Mouse (Mus musculus) heart, embryonic 14.5 days (tissue): ENCODE measurements at regions not wholly inside any gene's neighbourhood (a gene's known extent, or its start where the extent isn't known, plus 50 kb on each side); places are given as distances from the start of the nearest gene placed in this dataset.

ENCODE experiments used
- ATAC-seq: fragments of 200-750 bp; cut with Nextera tagmentation; 2 replicates; pipeline ENCODE4 v1.8.0; 2017; ENCODE audit warnings: low read depth, moderate TSS enrichment; ENCODE audit not compliant: insufficient number of reproducible peaks, insufficient read depth, low FRiP score
- H3K27ac ChIP-seq, 2 experiments: fragments of 200-500 bp in 1 of 2; fragments of 300-500 bp in 1 of 2; sonication (generic) in 1 of 2; replicated peaks in 1 of 2; 2 replicates each; pipeline ENCODE4 v1.5.1; 2012 to 2014; ENCODE audit warnings: low read depth in 2 of 2, low read length in 2 of 2, control low read depth in 1 of 2, mild to moderate bottlenecking in 1 of 2, mixed read lengths in 1 of 2; ENCODE audit not compliant: control insufficient read depth in 1 of 2, insufficient read depth in 1 of 2
- H3K27me3 ChIP-seq: fragments of 300-500 bp; sonication (generic); 2 replicates; pipeline ENCODE4 v1.6.1; 2014; ENCODE audit warnings: mild to moderate bottlenecking, low read length, control low read depth; ENCODE audit not compliant: control insufficient read depth, insufficient read depth
- H3K36me3 ChIP-seq: fragments of 300-500 bp; sonication (generic); 2 replicates; pipeline ENCODE4 v1.6.1; 2014; ENCODE audit warnings: mild to moderate bottlenecking, control low read depth, low read length, mixed read lengths; ENCODE audit not compliant: control insufficient read depth, insufficient read depth
- H3K4me1 ChIP-seq, 2 experiments: fragments of 200-500 bp in 1 of 2; fragments of 300-500 bp in 1 of 2; sonication (generic) in 1 of 2; 2 replicates each; pipeline ENCODE4 v1.6.1; 2012 to 2014; ENCODE audit warnings: low read length in 2 of 2, control low read depth in 1 of 2, mixed read lengths in 1 of 2; ENCODE audit not compliant: control insufficient read depth in 2 of 2, insufficient read depth in 2 of 2
- H3K4me2 ChIP-seq: fragments of 300-500 bp; sonication (generic); 2 replicates; pipeline ENCODE4 v1.6.1; 2014; ENCODE audit warnings: mild to moderate bottlenecking, low read length
- H3K4me3 ChIP-seq, 2 experiments: fragments of 200-500 bp in 1 of 2; fragments of 300-500 bp in 1 of 2; sonication (generic) in 1 of 2; 2 replicates each; pipeline ENCODE4 v1.5.1; 2012 to 2014; ENCODE audit warnings: low read length in 2 of 2, mild to moderate bottlenecking in 2 of 2, control low read depth in 1 of 2, low read depth in 1 of 2, moderate library complexity in 1 of 2; ENCODE audit not compliant: control insufficient read depth in 1 of 2, insufficient read depth in 1 of 2
- H3K9ac ChIP-seq: fragments of 300-500 bp; sonication (generic); 2 replicates; pipeline ENCODE4 v1.6.1; 2014; ENCODE audit warnings: mild to moderate bottlenecking, low read length
- H3K9me3 ChIP-seq: fragments of 300-500 bp; sonication (generic); 2 replicates; pipeline ENCODE4 v1.6.1; 2016; ENCODE audit warnings: low read length, control low read depth; ENCODE audit not compliant: control insufficient read depth
- WGBS: fragments of 180-500 bp; shearing (Covaris S2); extraction: QIAGEN DNeasy Blood & Tissue Kit; methylation state at CpG from one replicate; pipeline ENCODE4 v1.1.7; 2014; 5-methylcytosine and 5-hydroxymethylcytosine counted together

- Histone ChIP-seq H3K36me3 (no peaks in the 10 kb centered on the region), H3K4me3 (no peak overlapping the region), H3K9me3 (no peaks in the 10 kb centered on the region), H3K27me3 (no peaks in the 10 kb centered on the region), H3K9ac (no peak overlapping the region), H3K4me2 (no peak overlapping the region), H3K27ac (no peak overlapping the region), H3K4me1 (0 out of 4 replicates have a peak, but pooled peaks cover 0 to 8% of the 10 kb centered on the region in 2 experiments)
- 71% methylated on average over 2 of the region's 2 CpGs for WGBS
- no peak for ATAC-seq
These were observed 250.2 kb upstream of the Gcfc2 start for GRCm38 (mm10) chr6:81673316-81673715.

- 66% methylated on average over 7 of the region's 7 CpGs for WGBS
These were observed 226.2 kb upstream of the Gcfc2 start for GRCm38 (mm10) chr6:81697284-81697683.

GRCm38 (mm10) chr6:81698173-81698572 lies 225.3 kb upstream of the Gcfc2 start:
- 67% methylated on average over 3 of the region's 3 CpGs for WGBS
- H3K9me3 ChIP-seq: no peaks in the 10 kb centered on the region
- H3K4me2 ChIP-seq: no peak overlapping the region

More at GRCm38 (mm10) chr6:81697284-81697683, 226.2 kb upstream of the Gcfc2 start:
- Histone ChIP-seq H3K9me3 (no peaks in the 10 kb centered on the region), H3K27ac (no peak overlapping the region), H3K9ac (no peak overlapping the region), H3K4me3 (no peak overlapping the region), H3K4me2 (no peak overlapping the region), H3K4me1 (no peaks in the 10 kb centered on the region), H3K36me3 (no peaks in the 10 kb centered on the region), H3K27me3 (no peaks in the 10 kb centered on the region)
- no peak for ATAC-seq

GRCm38 (mm10) chr6:81714867-81715266 lies 208.6 kb upstream of the Gcfc2 start:
- H3K9me3 ChIP-seq: no peaks in the 10 kb centered on the region
- no peak for ATAC-seq
- peaks cover 0 to 3% of the 10 kb centered on the region in 2 experiments; a peak in 1 of 4 replicates for H3K4me1 ChIP-seq
- no peak overlapping the region for H3K4me3 ChIP-seq
- H3K27ac ChIP-seq: no peak overlapping the region
- H3K27me3 ChIP-seq: no peaks in the 10 kb centered on the region
- no peak overlapping the region for H3K9ac ChIP-seq
- H3K4me2 ChIP-seq: no peak overlapping the region
- WGBS: 59% methylated on average over 3 of the region's 3 CpGs
- H3K36me3 ChIP-seq: no peaks in the 10 kb centered on the region

More at GRCm38 (mm10) chr6:81698173-81698572, 225.3 kb upstream of the Gcfc2 start:
- Histone ChIP-seq H3K36me3 (no peaks in the 10 kb centered on the region), H3K4me1 (no peaks in the 10 kb centered on the region), H3K27ac (no peak overlapping the region), H3K27me3 (no peaks in the 10 kb centered on the region), H3K9ac (no peak overlapping the region), H3K4me3 (no peak overlapping the region)
- ATAC-seq: no peak

- no peaks in the 10 kb centered on the region for H3K9me3 ChIP-seq
- no peak overlapping the region for H3K9ac ChIP-seq
- H3K4me2 ChIP-seq: no peak overlapping the region
- peaks cover 0 to 3% of the 10 kb centered on the region in 2 experiments; a peak in 1 of 4 replicates for H3K4me1 ChIP-seq
- H3K36me3 ChIP-seq: no peaks in the 10 kb centered on the region
- no peak overlapping the region for H3K27ac ChIP-seq
- WGBS: 56% methylated on average over 5 of the region's 5 CpGs
- H3K4me3 ChIP-seq: no peak overlapping the region
- no peaks in the 10 kb centered on the region for H3K27me3 ChIP-seq
- ATAC-seq: no peak
These were observed 207.1 kb upstream of the Gcfc2 start for GRCm38 (mm10) chr6:81716371-81716770.

GRCm38 (mm10) chr6:81724601-81725545 lies 198.6 kb upstream of the Gcfc2 start:
- 69% methylated on average over 4 of the region's 4 CpGs for WGBS
- ATAC-seq: no peak
- Histone ChIP-seq H3K4me1 (0 out of 4 replicates have a peak, but pooled peaks cover 0 to 3% of the 10 kb centered on the region in 2 experiments), H3K4me3 (no peak overlapping the region), H3K27me3 (no peaks in the 10 kb centered on the region), H3K27ac (no peak overlapping the region), H3K4me2 (no peak overlapping the region), H3K9me3 (no peaks in the 10 kb centered on the region), H3K36me3 (no peaks in the 10 kb centered on the region), H3K9ac (no peak overlapping the region)

- H3K27me3 ChIP-seq: no peaks in the 10 kb centered on the region
- no peak overlapping the region for H3K27ac ChIP-seq
- H3K4me3 ChIP-seq: no peak overlapping the region
- H3K9me3 ChIP-seq: no peaks in the 10 kb centered on the region
- no peak for ATAC-seq
- H3K4me2 ChIP-seq: no peak overlapping the region
- H3K36me3 ChIP-seq: no peaks in the 10 kb centered on the region
- H3K9ac ChIP-seq: no peak overlapping the region
- 0 out of 4 replicates have a peak, but pooled peaks cover 0 to 3% of the 10 kb centered on the region in 2 experiments for H3K4me1 ChIP-seq
- WGBS: 20% methylated on average over 4 of the region's 5 CpGs
These were observed 191.8 kb upstream of the Gcfc2 start for GRCm38 (mm10) chr6:81731631-81732030.
